Mouse (Mus musculus): Measurements from ENCODE around the gene Serf2. TPM values are rescaled to one million over a fixed set of nuclear protein-coding genes. Genes with fewer than 3 reads are reported as not detected.

Serf2 gene
- polyA plus RNA-seq, 2 experiments = 459 to 635 TPM

GRCm38 (mm10) chr2:121414139-121414685 is 34.8 kb upstream of the Serf2 start:
- Histone ChIP-seq H3K9me3 (ENCODE audit: control insufficient read depth, low read length) (no peaks in the 10 kb centered on the region), H3K4me3 (replicated peaks; ENCODE audit: low read length) (peak overlapping the region; percentile 66), H3K36me3 (ENCODE audit: control insufficient read depth, insufficient read depth, low read length) (peaks cover 33% of the 10 kb centered on the region), H3K4me2 (replicated peaks; ENCODE audit: low read depth, low read length, severe bottlenecking) (peak overlapping the region; percentile 66), H3K27me3 (ENCODE audit: control insufficient read depth, insufficient read depth, low read length) (no peaks in the 10 kb centered on the region), H3K9ac (ENCODE audit: low read depth, low read length, severe bottlenecking) (peak overlapping the region; percentile 97), H3K27ac (replicated peaks; ENCODE audit: low read depth, low read length) (peak overlapping the region; percentile 97), H3K4me1 (ENCODE audit: control insufficient read depth, insufficient read depth, low read length) (peaks cover 18% of the 10 kb centered on the region)
- TF ChIP-seq POLR2A (IDR thresholded peaks at IDR 0.05; ENCODE audit: borderline replicate concordance, extremely low read depth, insufficient read depth, insufficient read length) = no peak
- DNase-seq (ENCODE audit: low spot score) (peak; percentile 22), ATAC-seq (ENCODE audit: low FRiP score, low read depth) (peak; percentile 14)
- WGBS = 0% methylated on average over 28 of the region's 32 CpGs

- Histone ChIP-seq H3K4me1 (ENCODE audit: control insufficient read depth, insufficient read depth, low read length) (peaks cover 18% of the 10 kb centered on the region), H3K4me3 (replicated peaks; ENCODE audit: low read length) (peak overlapping the region; percentile 66), H3K9ac (ENCODE audit: low read depth, low read length, severe bottlenecking) (peak overlapping the region; percentile 97), H3K27me3 (ENCODE audit: control insufficient read depth, insufficient read depth, low read length) (no peaks in the 10 kb centered on the region), H3K9me3 (ENCODE audit: control insufficient read depth, low read length) (no peaks in the 10 kb centered on the region), H3K4me2 (replicated peaks; ENCODE audit: low read depth, low read length, severe bottlenecking) (peak overlapping the region; percentile 66), H3K27ac (replicated peaks; ENCODE audit: low read depth, low read length) (no peak overlapping the region), H3K36me3 (ENCODE audit: control insufficient read depth, insufficient read depth, low read length) (peaks cover 38% of the 10 kb centered on the region)
- ATAC-seq (ENCODE audit: low FRiP score, low read depth) (no peak), DNase-seq (ENCODE audit: low spot score) (no peak)
- WGBS = 66% methylated on average over 3 of the region's 3 CpGs
- no peak for TF ChIP-seq POLR2A (IDR thresholded peaks at IDR 0.05; ENCODE audit: borderline replicate concordance, extremely low read depth, insufficient read depth, insufficient read length)
These were observed 33.9 kb upstream of the Serf2 start for GRCm38 (mm10) chr2:121415103-121415502.

GRCm38 (mm10) chr2:121415591-121415990 is 33.4 kb upstream of the Serf2 start:
- no peak for TF ChIP-seq POLR2A (IDR thresholded peaks at IDR 0.05; ENCODE audit: borderline replicate concordance, extremely low read depth, insufficient read depth, insufficient read length)
- Histone ChIP-seq H3K9ac (ENCODE audit: low read depth, low read length, severe bottlenecking) (peak overlapping the region; percentile 97), H3K9me3 (ENCODE audit: control insufficient read depth, low read length) (no peaks in the 10 kb centered on the region), H3K27ac (replicated peaks; ENCODE audit: low read depth, low read length) (no peak overlapping the region), H3K4me1 (ENCODE audit: control insufficient read depth, insufficient read depth, low read length) (peaks cover 18% of the 10 kb centered on the region), H3K4me3 (replicated peaks; ENCODE audit: low read length) (peak overlapping the region; percentile 66), H3K4me2 (replicated peaks; ENCODE audit: low read depth, low read length, severe bottlenecking) (peak overlapping the region; percentile 66), H3K36me3 (ENCODE audit: control insufficient read depth, insufficient read depth, low read length) (peaks cover 41% of the 10 kb centered on the region), H3K27me3 (ENCODE audit: control insufficient read depth, insufficient read depth, low read length) (no peaks in the 10 kb centered on the region)
- WGBS = 68% methylated on average over 3 of the region's 3 CpGs
- DNase-seq (ENCODE audit: low spot score) (no peak), ATAC-seq (ENCODE audit: low FRiP score, low read depth) (no peak)

- TF ChIP-seq POLR2A (IDR thresholded peaks at IDR 0.05; ENCODE audit: borderline replicate concordance, extremely low read depth, insufficient read depth, insufficient read length) = no peak
- Histone ChIP-seq H3K27ac (replicated peaks; ENCODE audit: low read depth, low read length) (no peak overlapping the region), H3K9me3 (ENCODE audit: control insufficient read depth, low read length) (no peaks in the 10 kb centered on the region), H3K36me3 (ENCODE audit: control insufficient read depth, insufficient read depth, low read length) (peaks cover 48% of the 10 kb centered on the region), H3K4me2 (replicated peaks; ENCODE audit: low read depth, low read length, severe bottlenecking) (peak overlapping the region; percentile 15; the same call in 1 of the 2 replicates), H3K4me1 (ENCODE audit: control insufficient read depth, insufficient read depth, low read length) (peaks cover 18% of the 10 kb centered on the region), H3K9ac (ENCODE audit: low read depth, low read length, severe bottlenecking) (no peak overlapping the region), H3K4me3 (replicated peaks; ENCODE audit: low read length) (peak overlapping the region; percentile 8; the same call in 1 of the 2 replicates), H3K27me3 (ENCODE audit: control insufficient read depth, insufficient read depth, low read length) (no peaks in the 10 kb centered on the region)
- WGBS = 90% methylated on average over 6 of the region's 6 CpGs
- DNase-seq (ENCODE audit: low spot score) (no peak), ATAC-seq (ENCODE audit: low FRiP score, low read depth) (no peak)
These were observed 32.6 kb upstream of the Serf2 start for GRCm38 (mm10) chr2:121416356-121416755.

GRCm38 (mm10) chr2:121418476-121418875 is 30.5 kb upstream of the Serf2 start:
- peaks cover 68% of the 10 kb centered on the region for H3K36me3 ChIP-seq (ENCODE audit: control insufficient read depth, insufficient read depth, low read length)

More at GRCm38 (mm10) chr2:121418476-121418875, 30.5 kb upstream of the Serf2 start:
- Histone ChIP-seq H3K9me3 (ENCODE audit: control insufficient read depth, low read length) (no peaks in the 10 kb centered on the region), H3K27ac (replicated peaks; ENCODE audit: low read depth, low read length) (no peak overlapping the region), H3K4me3 (replicated peaks; ENCODE audit: low read length) (no peak overlapping the region), H3K27me3 (ENCODE audit: control insufficient read depth, insufficient read depth, low read length) (no peaks in the 10 kb centered on the region), H3K4me2 (replicated peaks; ENCODE audit: low read depth, low read length, severe bottlenecking) (no peak overlapping the region), H3K9ac (ENCODE audit: low read depth, low read length, severe bottlenecking) (no peak overlapping the region), H3K4me1 (ENCODE audit: control insufficient read depth, insufficient read depth, low read length) (peaks cover 15% of the 10 kb centered on the region)
- DNase-seq (ENCODE audit: low spot score) (no peak), ATAC-seq (ENCODE audit: low FRiP score, low read depth) (no peak)
- 94% methylated on average over 3 of the region's 3 CpGs for WGBS
- no peak for TF ChIP-seq POLR2A (IDR thresholded peaks at IDR 0.05; ENCODE audit: borderline replicate concordance, extremely low read depth, insufficient read depth, insufficient read length)

Data from limb, embryonic 14.5 days (tissue).